Mouse (Mus musculus) limb, embryonic 10.5 days (tissue): ENCODE measurements at regions not wholly inside any gene's neighbourhood (a gene's known extent, or its start where the extent isn't known, plus 50 kb on each side); places are given as distances from the start of the nearest gene placed in this dataset.

ENCODE experiments used
- DNase-seq: peaks from one replicate; pipeline ENCODE4 v3.0.0-alpha.2; 2017; ENCODE audit warnings: low spot score
- H3K27ac ChIP-seq: fragments of 300-500 bp; sonication (generic); 2 replicates; pipeline ENCODE4 v1.5.1; 2016; ENCODE audit warnings: mild to moderate bottlenecking
- H3K27me3 ChIP-seq: fragments of 300-500 bp; sonication (generic); 2 replicates; pipeline ENCODE4 v1.6.1; 2016; ENCODE audit warnings: low read depth, mild to moderate bottlenecking; ENCODE audit not compliant: poor library complexity, severe bottlenecking
- H3K36me3 ChIP-seq: fragments of 300-500 bp; sonication (generic); 2 replicates; pipeline ENCODE4 v1.6.1; 2016; ENCODE audit warnings: mild to moderate bottlenecking, moderate library complexity
- H3K4me1 ChIP-seq: fragments of 300-500 bp; sonication (generic); 2 replicates; pipeline ENCODE4 v1.6.1; 2016
- H3K4me3 ChIP-seq: fragments of 300-500 bp; sonication (generic); 2 replicates; pipeline ENCODE4 v1.5.1; 2016; ENCODE audit warnings: mild to moderate bottlenecking, moderate library complexity
- H3K9me3 ChIP-seq: fragments of 300-500 bp; sonication (generic); replicated peaks from 2 replicates; pipeline ENCODE4 v1.6.1; 2016; ENCODE audit warnings: mild to moderate bottlenecking
- WGBS: fragments of 180-500 bp; shearing (Covaris S2); methylation state at CpG from one replicate; pipeline ENCODE4 v1.1.7; 2016; 5-methylcytosine and 5-hydroxymethylcytosine counted together

GRCm38 (mm10) chr4:68280903-68281302, 673.3 kb downstream of the Brinp1 start:
- Histone ChIP-seq H3K4me3 (no peak overlapping the region), H3K36me3 (no peaks in the 10 kb centered on the region), H3K27ac (no peak overlapping the region), H3K4me1 (no peaks in the 10 kb centered on the region), H3K9me3 (no peaks in the 10 kb centered on the region), H3K27me3 (no peaks in the 10 kb centered on the region)
- no peak for DNase-seq
- WGBS, result 77% methylated on average over 1 of the region's 1 CpGs

- Histone ChIP-seq H3K36me3 (no peaks in the 10 kb centered on the region), H3K4me3 (no peak overlapping the region), H3K4me1 (no peaks in the 10 kb centered on the region), H3K9me3 (no peaks in the 10 kb centered on the region), H3K27me3 (no peaks in the 10 kb centered on the region), H3K27ac (no peak overlapping the region)
- WGBS, result 91% methylated on average over 3 of the region's 3 CpGs
- no peak for DNase-seq
These were observed 679.0 kb downstream of the Brinp1 start for GRCm38 (mm10) chr4:68275063-68275708.
